Mouse (Mus musculus) midbrain, embryonic 15.5 days (tissue): Measurements from ENCODE around the gene Celf1. TPM values are rescaled to one million over a fixed set of nuclear protein-coding genes. Genes with fewer than 3 reads are reported as not detected.
A peak's percentile ranks its signal among the peaks of the same experiment; 100 is the strongest.

Source experiments
- ATAC-seq: fragments of 200-750 bp; cut with Nextera tagmentation; replicated peaks from 2 replicates; pipeline ENCODE4 v1.8.0; 2017; ENCODE audit warnings: moderate TSS enrichment
- H3K27ac ChIP-seq: fragments of 300-500 bp; sonication (generic); 2 replicates; pipeline ENCODE4 v1.5.1; 2015; ENCODE audit warnings: mild to moderate bottlenecking, inconsistent platforms
- H3K27me3 ChIP-seq: fragments of 300-500 bp; sonication (generic); replicated peaks from 2 replicates; pipeline ENCODE4 v1.6.1; 2015; ENCODE audit warnings: inconsistent platforms
- H3K36me3 ChIP-seq: fragments of 300-500 bp; sonication (generic); replicated peaks from 2 replicates; pipeline ENCODE4 v1.6.1; 2015; ENCODE audit warnings: inconsistent platforms
- H3K4me1 ChIP-seq: fragments of 300-500 bp; sonication (generic); 2 replicates; pipeline ENCODE4 v1.6.1; 2015; ENCODE audit warnings: inconsistent platforms
- H3K4me2 ChIP-seq: fragments of 300-500 bp; sonication (generic); 2 replicates; pipeline ENCODE4 v1.6.1; 2015; ENCODE audit warnings: inconsistent platforms, mild to moderate bottlenecking, moderate library complexity
- H3K4me3 ChIP-seq: fragments of 300-500 bp; sonication (generic); 2 replicates; pipeline ENCODE4 v1.5.1; 2015; ENCODE audit warnings: mild to moderate bottlenecking, inconsistent platforms
- H3K9ac ChIP-seq: fragments of 300-500 bp; sonication (generic); 2 replicates; pipeline ENCODE4 v1.6.1; 2015; ENCODE audit warnings: mild to moderate bottlenecking, inconsistent platforms
- H3K9me3 ChIP-seq: fragments of 300-500 bp; sonication (generic); 2 replicates; pipeline ENCODE4 v1.6.1; 2016; ENCODE audit warnings: inconsistent platforms
- WGBS: fragments of 180-500 bp; shearing (Covaris S2); methylation state at CpG from one replicate; pipeline ENCODE4 v1.1.7; 2015; ENCODE audit warnings: mixed read lengths; 5-methylcytosine and 5-hydroxymethylcytosine counted together
- polyA plus RNA-seq: library from polyadenylated mRNA; unstranded; fragments of >200 nt; fragmentation: Nextera tagmentation; extraction: Ambion mirVana; gene quantifications from 2 replicates; pipeline ENCODE4 v1.2.1, GENCODE M21; 2015

The Celf1 gene
- polyA plus RNA-seq, 1 experiment from 2014 or later: 129 TPM

DNA sequence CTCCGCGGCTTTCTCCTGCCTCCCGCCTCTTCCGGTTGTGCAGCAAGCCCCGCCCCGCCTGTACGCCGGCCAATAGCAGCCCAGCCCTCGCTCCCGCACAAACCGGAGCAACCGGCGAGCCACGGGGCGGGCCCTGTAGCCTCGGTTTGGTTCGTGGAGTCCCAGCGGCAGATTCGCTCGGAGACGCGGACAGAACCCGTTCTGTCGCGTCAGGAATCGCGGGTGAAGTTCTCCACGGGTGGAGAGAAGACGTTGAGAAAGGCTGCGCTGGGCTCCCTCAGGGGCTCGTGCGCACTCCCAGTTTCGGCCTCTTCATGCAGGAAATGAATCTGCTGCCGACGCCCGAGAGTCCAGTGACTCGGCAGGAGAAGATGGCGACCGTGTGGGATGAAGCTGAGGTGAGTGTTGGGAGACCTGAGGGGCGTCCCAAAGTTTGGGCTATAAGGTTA is 113.8 kb downstream of the Celf1 start, which contains the start of gene Psmc3:
Gene Psmc3 (plus strand): TSS at position 76 of the 449 bp plus-strand sequence.
- Histone ChIP-seq H3K27me3 (no peaks in the 10 kb centered on the region), H3K27ac (peak within 1 kb of the TSS; percentile 90), H3K4me2 (peak within 1 kb of the TSS; percentile 92), H3K9ac (peak within 1 kb of the TSS; percentile 79), H3K36me3 (peaks cover 31% of the 10 kb centered on the region), H3K4me3 (peak within 1 kb of the TSS; percentile 94), H3K4me1 (peaks cover 16% of the 10 kb centered on the region), H3K9me3 (no peaks in the 10 kb centered on the region)
- under 1% methylated on average over 40 of the region's 40 CpGs for WGBS
- peak; percentile 99 for ATAC-seq

DNA sequence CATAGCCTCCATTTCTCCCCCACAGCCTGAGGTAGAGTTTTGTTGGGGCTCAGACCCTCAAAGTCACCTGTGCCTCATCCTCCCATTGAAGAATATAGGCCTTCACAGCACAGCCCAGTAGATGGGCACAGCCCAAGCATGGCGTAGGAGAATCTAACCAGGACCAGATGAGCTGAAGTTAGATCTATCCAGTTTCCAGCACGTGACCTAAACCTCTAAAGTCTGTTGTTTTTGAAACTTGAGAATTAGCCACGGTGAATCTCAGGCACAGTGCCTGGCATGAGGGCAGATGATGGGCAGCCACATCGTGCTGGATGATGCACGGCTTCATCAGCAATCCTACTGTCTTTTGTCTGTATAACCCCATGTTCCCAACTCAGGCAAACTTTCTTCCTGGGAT is 118.3 kb downstream of the Celf1 start:
- Histone ChIP-seq H3K27me3 (no peaks in the 10 kb centered on the region), H3K9me3 (no peaks in the 10 kb centered on the region), H3K9ac (no peak overlapping the region), H3K36me3 (peaks cover 68% of the 10 kb centered on the region), H3K4me1 (peaks cover 12% of the 10 kb centered on the region), H3K4me2 (no peak overlapping the region), H3K27ac (no peak overlapping the region), H3K4me3 (no peak overlapping the region)
- ATAC-seq: no peak
- WGBS: 94% methylated on average over 5 of the region's 5 CpGs

DNA sequence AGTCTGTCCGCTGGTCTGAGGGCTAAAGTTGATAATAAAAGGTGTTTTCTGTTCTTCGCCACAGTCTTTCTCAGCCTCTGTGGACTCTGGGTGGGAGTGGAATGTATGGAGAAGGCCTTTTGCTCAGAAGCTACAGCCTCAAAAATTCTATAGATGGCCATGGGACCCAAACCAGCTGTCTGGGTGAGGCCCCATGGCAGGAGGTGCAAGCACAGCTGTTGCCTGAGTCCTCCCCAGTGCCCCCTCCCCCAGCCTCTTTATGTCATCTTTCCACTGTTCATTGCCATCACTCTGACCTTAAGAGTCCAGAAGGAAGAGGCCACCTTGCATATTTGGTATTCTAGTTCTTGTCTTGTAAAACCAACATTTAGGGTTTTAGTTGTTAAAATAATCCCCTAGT is 119.2 kb downstream of the Celf1 start:
- Histone ChIP-seq H3K4me1 (peaks cover 12% of the 10 kb centered on the region), H3K27ac (no peak overlapping the region), H3K36me3 (peaks cover 76% of the 10 kb centered on the region), H3K4me2 (no peak overlapping the region), H3K9me3 (no peaks in the 10 kb centered on the region), H3K9ac (no peak overlapping the region), H3K4me3 (no peak overlapping the region), H3K27me3 (no peaks in the 10 kb centered on the region)
- no peak for ATAC-seq
- WGBS: 83% methylated on average over 2 of the region's 2 CpGs

DNA sequence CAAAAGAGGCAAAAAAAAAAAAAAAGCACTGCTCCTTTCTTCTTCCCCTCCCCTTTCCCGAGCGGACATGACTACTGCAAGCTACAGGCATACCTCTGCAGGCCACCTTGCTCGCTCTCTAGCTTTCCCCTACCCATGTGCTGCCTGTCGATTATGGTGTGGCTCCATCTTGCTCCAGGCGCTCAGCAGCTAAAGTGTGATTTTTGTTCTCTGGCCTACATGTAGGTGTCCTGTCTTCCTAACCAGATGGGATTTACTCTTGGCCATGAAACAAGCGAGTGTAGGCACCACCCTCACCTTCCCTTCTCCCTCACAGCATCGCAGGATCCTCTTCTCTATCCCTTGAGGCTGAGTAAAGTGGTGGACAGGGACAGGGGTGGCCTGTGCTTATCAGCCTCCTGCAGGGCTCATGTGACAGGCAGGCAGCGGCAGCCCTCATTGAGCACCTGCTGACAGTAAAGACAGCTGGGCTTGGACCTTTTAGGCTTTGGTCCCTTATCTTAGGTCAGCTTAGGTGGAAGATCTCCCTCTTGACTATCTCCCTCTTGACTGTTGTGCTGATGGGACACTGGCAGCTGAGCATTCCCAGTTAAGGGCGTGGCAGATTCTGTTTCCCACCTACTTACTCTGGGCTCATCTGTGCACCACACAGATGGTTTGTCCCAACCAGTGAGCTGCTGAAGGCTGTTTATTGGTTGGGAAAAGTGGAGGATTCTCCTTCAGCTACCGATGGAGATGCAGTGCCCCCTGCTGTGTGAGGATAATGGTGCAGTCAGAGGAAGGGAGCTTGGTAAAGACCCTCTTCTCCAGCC is 120.6 kb downstream of the Celf1 start:
- Histone ChIP-seq H3K4me3 (no peak overlapping the region), H3K27ac (no peak overlapping the region), H3K4me1 (no peaks in the 10 kb centered on the region), H3K27me3 (no peaks in the 10 kb centered on the region), H3K4me2 (no peak overlapping the region), H3K36me3 (peaks cover 77% of the 10 kb centered on the region), H3K9me3 (no peaks in the 10 kb centered on the region), H3K9ac (no peak overlapping the region)
- 80% methylated on average over 10 of the region's 10 CpGs for WGBS
- ATAC-seq: peak; percentile 38

DNA sequence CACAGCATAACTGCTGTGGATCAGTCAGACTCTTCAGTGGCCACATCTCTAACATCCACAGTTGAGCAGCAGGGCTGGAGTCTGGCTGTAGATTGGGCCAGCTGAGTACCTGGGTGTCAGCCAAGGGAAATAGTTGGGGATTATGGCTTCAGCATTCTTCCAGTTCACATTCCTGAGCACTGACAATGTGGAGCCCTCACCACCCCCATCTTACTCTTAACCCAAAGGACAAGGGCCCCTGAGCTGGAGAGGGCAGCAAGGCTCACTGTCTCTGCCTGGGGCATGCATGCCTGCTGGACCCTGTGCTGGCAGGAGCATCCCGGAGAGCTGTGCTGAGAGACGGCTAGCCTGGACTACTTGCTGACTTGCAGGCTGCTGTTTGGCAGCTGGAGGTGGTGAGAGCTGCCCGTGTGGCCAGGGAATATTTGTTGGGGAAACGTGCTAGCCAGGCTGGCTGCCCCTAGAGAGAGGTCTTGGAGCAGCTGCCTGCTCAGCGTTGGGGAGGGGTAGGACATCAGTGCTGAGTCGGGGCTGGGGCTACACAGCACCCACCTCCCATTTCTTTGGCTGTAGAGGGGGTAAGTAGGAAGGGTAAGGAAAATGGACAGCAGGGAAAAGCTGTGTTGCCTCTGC is 121.8 kb downstream of the Celf1 start:
- 85% methylated on average over 6 of the region's 6 CpGs for WGBS
- Histone ChIP-seq H3K4me2 (no peak overlapping the region), H3K4me1 (no peaks in the 10 kb centered on the region), H3K27ac (no peak overlapping the region), H3K36me3 (peaks cover 65% of the 10 kb centered on the region), H3K9me3 (no peaks in the 10 kb centered on the region), H3K9ac (no peak overlapping the region), H3K4me3 (no peak overlapping the region), H3K27me3 (no peaks in the 10 kb centered on the region)
- ATAC-seq: no peak

DNA sequence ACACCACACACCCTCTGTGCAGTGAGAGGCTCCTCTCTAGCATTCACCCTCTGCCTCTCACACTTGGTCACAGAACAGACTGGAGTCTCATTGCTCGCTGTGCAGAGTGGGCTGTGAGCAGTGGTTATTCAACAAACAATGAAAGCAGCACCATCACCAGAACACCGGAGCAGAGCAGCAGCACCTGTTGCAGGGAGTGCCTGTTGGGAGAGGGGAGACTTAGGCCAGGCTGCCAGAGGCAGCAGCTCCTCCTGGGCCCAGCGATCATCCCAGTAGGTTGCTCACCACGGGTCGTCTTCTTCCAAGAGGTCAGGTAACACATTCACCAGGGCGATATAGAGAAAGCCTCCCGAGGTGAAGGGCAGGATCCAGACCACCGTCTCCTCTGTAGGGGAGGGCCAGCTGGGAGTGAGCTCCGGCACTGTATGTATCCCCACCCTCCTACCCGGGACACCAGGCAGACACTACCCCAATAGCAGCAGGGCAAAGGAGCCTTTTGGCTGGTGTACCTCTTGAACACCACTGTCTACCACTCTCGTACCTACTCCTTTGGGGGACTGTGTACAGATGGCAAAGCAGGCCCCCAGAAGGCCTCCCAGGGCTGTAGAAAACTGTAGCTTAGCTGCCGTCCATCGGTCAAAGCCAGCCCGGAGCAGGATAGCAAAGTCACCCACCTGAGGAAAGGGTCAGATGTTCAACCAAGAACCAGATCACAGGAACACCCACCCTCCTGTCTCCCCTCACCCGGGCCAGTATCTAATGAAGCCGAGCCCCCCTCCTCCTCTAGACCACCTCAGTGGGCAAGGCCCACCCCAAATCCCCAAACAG is 122.8 kb downstream of the Celf1 start:
- H3K27ac ChIP-seq: no peak overlapping the region
- no peaks in the 10 kb centered on the region for H3K27me3 ChIP-seq
- no peak overlapping the region for H3K4me3 ChIP-seq
- peaks cover 57% of the 10 kb centered on the region for H3K36me3 ChIP-seq
- 95% methylated on average over 16 of the region's 16 CpGs for WGBS
- no peak overlapping the region for H3K4me2 ChIP-seq
- no peak for ATAC-seq
- no peaks in the 10 kb centered on the region for H3K9me3 ChIP-seq
- no peaks in the 10 kb centered on the region for H3K4me1 ChIP-seq
- H3K9ac ChIP-seq: no peak overlapping the region

DNA sequence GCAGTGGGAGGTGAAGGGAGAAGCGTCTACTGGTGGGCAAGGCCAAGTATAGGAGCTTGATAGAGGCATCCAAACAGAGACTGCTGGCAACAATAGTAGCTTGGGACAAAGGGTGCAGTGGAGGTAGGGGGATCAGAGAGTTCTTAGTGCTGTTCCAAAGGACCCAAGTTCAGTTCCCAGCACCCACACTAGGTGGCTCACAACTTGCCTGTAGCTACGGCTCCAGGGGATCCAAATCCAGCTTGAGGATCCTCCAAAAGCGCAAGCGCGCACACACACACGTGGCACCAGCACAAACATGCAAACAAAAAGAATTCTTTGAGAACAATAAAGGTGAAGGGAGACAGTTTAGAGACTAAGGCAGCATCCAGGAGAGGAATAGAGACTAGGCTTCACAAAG is 124.0 kb downstream of the Celf1 start:
- ATAC-seq: no peak
- H3K36me3 ChIP-seq: peaks cover 46% of the 10 kb centered on the region
- H3K9ac ChIP-seq: no peak overlapping the region
- no peak overlapping the region for H3K4me2 ChIP-seq
- no peak overlapping the region for H3K27ac ChIP-seq
- H3K4me3 ChIP-seq: no peak overlapping the region
- no peaks in the 10 kb centered on the region for H3K9me3 ChIP-seq
- no peaks in the 10 kb centered on the region for H3K27me3 ChIP-seq
- WGBS: 89% methylated on average over 6 of the region's 6 CpGs
- peaks cover 12% of the 10 kb centered on the region for H3K4me1 ChIP-seq

DNA sequence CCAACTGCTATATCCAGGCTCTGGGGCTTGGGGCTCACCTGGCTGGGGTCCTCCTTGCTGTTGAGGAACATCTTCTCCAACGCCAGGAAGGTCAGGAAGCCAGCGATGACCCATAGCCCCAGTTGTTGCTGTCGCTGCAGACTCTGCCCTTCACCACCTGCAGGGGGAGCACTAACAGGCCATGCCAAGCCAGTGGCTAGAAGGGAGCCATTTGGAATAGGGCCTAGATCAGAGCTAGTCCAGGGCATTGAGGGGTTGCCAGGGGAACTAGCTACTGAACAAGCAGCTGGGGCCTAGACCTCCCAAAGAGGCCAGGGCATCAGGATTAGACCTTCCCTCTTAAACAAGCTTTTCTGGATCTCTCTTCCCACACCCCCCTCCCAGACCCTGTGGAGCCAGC is 125.4 kb downstream of the Celf1 start:
- Histone ChIP-seq H3K27ac (no peak overlapping the region), H3K4me2 (no peak overlapping the region), H3K36me3 (peaks cover 34% of the 10 kb centered on the region), H3K9me3 (no peaks in the 10 kb centered on the region), H3K27me3 (no peaks in the 10 kb centered on the region), H3K9ac (no peak overlapping the region), H3K4me1 (peaks cover 18% of the 10 kb centered on the region), H3K4me3 (no peak overlapping the region)
- WGBS: 42% methylated on average over 3 of the region's 3 CpGs
- ATAC-seq: no peak

DNA sequence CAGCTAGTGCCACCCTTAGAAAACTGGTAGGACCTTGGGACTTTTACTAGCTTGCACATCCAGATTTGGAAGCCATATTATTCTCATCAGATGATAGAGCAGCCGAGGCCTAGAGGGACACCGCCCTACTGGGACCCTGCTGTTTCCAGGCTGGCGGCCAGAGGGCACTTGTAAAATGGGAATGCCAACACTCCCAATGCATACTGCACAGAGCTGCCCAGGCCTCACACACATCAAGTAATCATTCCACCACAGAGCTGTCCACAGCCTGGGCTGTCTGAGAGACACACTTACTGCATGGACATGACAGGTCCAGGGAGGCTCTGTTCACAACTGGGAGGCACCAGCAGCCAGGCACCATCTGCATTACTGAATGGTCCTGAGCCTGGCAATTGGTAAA is 126.3 kb downstream of the Celf1 start:
- H3K4me2 ChIP-seq: no peak overlapping the region
- ATAC-seq: no peak
- H3K9me3 ChIP-seq: no peaks in the 10 kb centered on the region
- no peak overlapping the region; the same call in 1 of the 2 replicates for H3K9ac ChIP-seq
- H3K4me3 ChIP-seq: no peak overlapping the region
- 90% methylated on average over 3 of the region's 3 CpGs for WGBS
- peaks cover 30% of the 10 kb centered on the region for H3K36me3 ChIP-seq
- peaks cover 27% of the 10 kb centered on the region for H3K4me1 ChIP-seq
- H3K27ac ChIP-seq: no peak overlapping the region
- no peaks in the 10 kb centered on the region for H3K27me3 ChIP-seq

DNA sequence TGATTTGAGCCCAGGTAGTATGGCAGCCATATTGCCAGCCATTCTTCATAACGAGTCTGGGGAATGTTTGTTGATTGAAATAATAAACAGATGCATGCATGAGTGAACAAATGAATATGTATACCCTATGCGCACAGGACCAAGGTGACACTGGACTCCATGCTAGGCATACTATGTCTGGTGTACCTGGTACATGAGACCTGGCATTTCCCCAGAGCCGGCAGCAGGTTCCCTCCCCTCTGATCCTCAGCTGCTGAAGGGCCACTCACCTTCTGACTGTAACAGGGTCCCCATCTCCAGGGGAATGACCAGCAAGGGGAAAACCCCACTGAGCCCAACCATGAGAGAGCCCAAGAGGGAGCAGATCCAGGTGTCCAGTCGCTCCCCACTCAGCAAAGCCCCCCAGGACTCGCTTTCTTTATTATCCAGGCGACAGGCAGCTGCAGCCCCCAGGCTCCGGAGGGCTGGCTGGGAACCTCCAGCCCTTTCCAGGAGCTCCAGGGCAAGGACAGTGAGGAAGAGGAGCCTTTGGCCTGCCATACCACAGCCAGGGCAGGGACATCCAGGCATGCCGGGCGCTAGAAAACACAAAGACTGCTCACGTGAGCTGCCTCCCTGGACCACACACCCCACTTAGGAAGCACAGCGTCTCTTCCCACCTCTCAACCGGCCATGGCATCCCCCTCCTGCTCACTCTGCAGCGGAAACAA is 128.1 kb downstream of the Celf1 start:
- 49% methylated on average over 13 of the region's 13 CpGs for WGBS
- no peak for ATAC-seq
- peaks cover 13% of the 10 kb centered on the region; the same call in 1 of the 2 replicates for H3K36me3 ChIP-seq
- peak overlapping the region; percentile 92 for H3K4me3 ChIP-seq
- H3K4me2 ChIP-seq: peak overlapping the region; percentile 85
- H3K9ac ChIP-seq: peak overlapping the region; percentile 39
- no peaks in the 10 kb centered on the region for H3K27me3 ChIP-seq
- H3K9me3 ChIP-seq: no peaks in the 10 kb centered on the region
- peaks cover 27% of the 10 kb centered on the region for H3K4me1 ChIP-seq
- no peak overlapping the region for H3K27ac ChIP-seq

DNA sequence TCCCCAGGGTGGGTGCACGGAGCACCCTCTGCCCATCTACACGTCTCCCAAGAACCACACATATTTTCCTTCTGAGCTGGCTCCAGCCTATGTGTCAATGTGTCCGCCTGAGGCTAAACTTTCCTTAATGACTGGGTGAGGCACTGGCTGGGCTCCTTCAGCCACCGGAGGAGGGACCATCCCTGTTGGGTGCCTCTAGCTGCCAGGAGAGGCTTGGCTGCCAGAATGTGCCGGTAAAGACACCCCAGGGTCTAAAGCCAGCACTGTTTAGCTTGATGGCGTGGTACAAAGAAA is 128.6 kb downstream of the Celf1 start:
- Histone ChIP-seq H3K4me1 (peaks cover 27% of the 10 kb centered on the region), H3K9me3 (no peaks in the 10 kb centered on the region), H3K36me3 (peaks cover 9% of the 10 kb centered on the region; the same call in 1 of the 2 replicates), H3K4me2 (peak overlapping the region; percentile 85), H3K4me3 (peak overlapping the region; percentile 92), H3K9ac (peak overlapping the region; percentile 39), H3K27ac (no peak overlapping the region), H3K27me3 (no peaks in the 10 kb centered on the region)
- no peak for ATAC-seq
- 47% methylated on average over 6 of the region's 6 CpGs for WGBS
